Mouse (Mus musculus): Measurements from ENCODE around the gene Apol7e. TPM values are rescaled to one million over a fixed set of nuclear protein-coding genes. Genes with fewer than 3 reads are reported as not detected.
A peak's percentile ranks its signal among the peaks of the same experiment; 100 is the strongest.
"Not testable (repeated sequence)": the region's sequence is repeated elsewhere in the genome, so short reads cannot be mapped to it uniquely, and the experiment has no call there.

Apol7e gene
- 0.94 TPM in 1 of 2 replicates, not detected in the other for total RNA-seq (2015)
- total RNA-seq (2017), result 0.07 TPM in 1 of 2 replicates, not detected in the other

DNA sequence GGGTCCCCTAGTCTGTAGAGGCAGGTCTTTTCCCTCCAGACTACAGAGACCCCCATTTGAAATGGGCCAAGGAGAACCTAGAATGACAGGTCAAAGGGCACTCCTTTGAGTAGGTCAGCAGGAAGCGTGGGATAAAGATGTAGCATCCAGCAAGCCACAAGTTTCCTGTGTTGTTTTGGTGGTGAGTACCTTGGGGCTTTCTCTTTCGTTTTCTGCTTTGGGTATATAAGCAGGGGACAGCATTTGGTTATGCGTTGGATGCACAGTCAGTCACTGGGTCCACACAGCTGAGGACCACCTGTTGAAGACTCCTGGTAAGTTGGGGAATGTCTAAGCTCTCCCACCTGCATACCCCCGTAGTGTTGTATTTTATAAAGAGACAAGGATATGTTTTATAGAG is at the start of gene Apol7e:
Apol7e (plus strand) TSS at position 202 of the 400 bp plus-strand sequence.
- ATAC-seq (replicated peaks; ENCODE audit: poor library complexity), result 0 out of 2 replicates have a peak, but pooled peaks have one; percentile 23

DNA sequence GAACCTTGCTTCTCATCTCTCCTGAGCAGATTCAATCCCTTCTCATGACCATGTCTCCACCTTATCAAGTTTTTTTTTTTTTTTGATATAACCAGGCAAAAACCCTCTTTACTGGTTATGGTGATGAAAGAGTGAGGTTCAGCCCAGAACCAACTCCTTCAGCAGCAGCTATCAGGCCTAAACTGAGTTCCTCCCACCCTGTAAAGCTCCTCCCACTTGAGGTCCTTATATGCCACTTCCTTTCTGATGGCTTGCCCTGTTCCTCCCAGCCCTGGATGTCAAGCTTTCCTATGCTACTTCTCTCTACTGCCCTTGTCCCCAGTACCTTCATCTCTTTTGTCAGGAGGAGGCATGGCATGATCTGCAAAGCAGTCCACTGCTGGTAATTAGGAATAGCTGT is 47.5 kb upstream of the Apol7e start:
- ATAC-seq (replicated peaks; ENCODE audit: poor library complexity), result not testable (repeated sequence)

- not testable (repeated sequence) for ATAC-seq (replicated peaks; ENCODE audit: poor library complexity)
These were observed 38.9 kb upstream of the Apol7e start for GRCm38 (mm10) chr15:77659773-77660172.

GRCm38 (mm10) chr15:77661841-77662240 is 36.8 kb upstream of the Apol7e start:
- not testable (repeated sequence) for ATAC-seq (replicated peaks; ENCODE audit: poor library complexity)

GRCm38 (mm10) chr15:77674081-77674480 is 24.6 kb upstream of the Apol7e start:
- ATAC-seq (replicated peaks; ENCODE audit: poor library complexity), result not testable (repeated sequence)

DNA sequence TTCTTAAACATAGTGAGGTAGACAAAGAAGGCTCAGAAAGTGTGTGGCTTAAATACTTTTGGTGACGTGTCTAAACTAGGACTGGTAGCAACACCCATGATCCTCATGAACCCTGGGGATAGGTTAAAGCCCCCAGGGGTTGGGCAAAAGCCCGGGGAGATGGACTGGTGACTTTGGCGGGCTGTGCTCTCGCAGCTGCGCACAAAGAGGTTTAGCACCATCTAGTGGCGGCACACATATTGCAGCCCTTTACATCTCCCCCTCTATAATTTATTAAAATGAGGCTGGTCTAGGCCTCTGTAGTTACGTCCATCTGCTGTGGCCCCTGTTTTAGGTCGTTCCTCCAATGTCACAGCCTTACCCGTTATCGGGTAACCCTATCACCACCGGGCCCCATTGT is 14.7 kb upstream of the Apol7e start:
- not testable (repeated sequence) for ATAC-seq (replicated peaks; ENCODE audit: poor library complexity)

DNA sequence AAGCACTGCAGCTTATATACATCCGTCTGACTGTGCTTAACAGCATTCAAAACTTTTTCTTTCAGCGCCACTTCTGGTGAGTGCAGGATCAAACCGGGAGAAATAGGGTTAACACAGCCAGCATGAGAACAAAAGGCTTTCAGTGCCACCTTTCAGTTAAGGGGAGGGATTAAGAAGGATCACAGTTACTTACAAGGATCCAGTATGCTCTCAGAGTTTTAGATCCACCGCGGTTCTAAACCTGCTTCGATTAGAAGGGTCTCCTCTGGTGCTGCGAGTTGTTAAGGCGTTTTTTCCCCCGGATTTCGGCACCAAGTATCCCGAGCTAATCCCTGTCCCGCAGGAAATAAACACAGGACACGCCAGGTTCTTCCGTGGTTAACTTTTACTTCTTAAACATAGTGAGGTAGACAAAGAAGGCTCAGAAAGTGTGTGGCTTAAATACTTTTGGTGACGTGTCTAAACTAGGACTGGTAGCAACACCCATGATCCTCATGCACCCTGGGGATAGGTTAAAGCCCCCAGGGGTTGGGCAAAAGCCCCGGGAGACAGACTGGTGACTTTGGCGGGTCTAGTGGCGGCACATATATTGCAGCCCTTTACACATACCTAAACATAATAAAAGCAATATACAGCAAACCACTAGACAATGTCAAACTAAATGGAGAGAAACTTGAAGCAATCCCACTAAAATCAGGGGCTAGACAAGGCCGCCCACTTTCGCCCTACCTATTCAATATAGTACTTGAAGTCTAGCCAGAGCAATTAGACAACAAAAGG is 6.9 kb upstream of the Apol7e start:
- ATAC-seq (replicated peaks; ENCODE audit: poor library complexity), result not testable (repeated sequence)

GRCm38 (mm10) chr15:77694687-77695295 is 3.9 kb upstream of the Apol7e start:
- ATAC-seq (replicated peaks; ENCODE audit: poor library complexity), result 0 out of 2 replicates have a peak, but pooled peaks have one; percentile 60

DNA sequence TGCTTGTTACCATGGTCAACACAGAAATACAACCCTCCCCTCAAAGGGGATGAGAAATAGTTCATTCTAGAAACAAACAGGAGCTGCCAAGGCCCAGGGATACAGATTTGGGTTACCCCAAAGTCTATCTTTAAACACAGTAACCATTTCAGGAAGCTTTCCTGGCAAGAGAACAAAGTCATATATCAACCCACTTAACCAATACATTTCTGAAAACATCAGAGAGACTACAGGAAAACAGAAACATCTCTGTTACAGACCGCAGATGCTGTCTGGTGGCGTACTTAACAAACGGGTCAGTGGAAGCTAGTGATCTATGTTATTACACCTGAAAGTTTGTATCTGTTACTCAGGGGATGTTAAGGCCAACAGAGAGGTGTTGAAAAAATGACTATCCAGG is 6.6 kb downstream of the Apol7e start:
- not testable (repeated sequence) for ATAC-seq (replicated peaks; ENCODE audit: poor library complexity)

DNA sequence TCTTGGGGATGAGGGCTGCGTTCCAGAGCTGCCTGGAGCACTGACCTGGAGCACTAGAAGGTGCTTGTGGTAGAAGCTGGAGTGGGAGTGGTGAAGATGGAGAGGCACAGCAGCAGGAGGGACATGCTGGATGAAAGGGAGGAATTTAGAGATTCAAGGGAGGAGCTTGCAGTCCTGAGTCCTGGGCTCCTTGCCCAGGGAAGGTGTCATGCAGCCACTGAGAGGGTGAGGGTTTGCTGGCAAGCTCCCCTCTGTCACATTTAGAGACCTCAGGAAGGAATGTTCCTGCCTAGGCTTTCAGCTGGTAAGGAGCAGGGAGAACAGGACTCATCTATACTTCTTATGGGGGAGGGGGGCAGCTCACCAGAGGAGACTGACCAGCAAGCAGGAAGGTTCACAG is 10.3 kb downstream of the Apol7e start:
- ATAC-seq (replicated peaks; ENCODE audit: poor library complexity), result not testable (repeated sequence)

DNA sequence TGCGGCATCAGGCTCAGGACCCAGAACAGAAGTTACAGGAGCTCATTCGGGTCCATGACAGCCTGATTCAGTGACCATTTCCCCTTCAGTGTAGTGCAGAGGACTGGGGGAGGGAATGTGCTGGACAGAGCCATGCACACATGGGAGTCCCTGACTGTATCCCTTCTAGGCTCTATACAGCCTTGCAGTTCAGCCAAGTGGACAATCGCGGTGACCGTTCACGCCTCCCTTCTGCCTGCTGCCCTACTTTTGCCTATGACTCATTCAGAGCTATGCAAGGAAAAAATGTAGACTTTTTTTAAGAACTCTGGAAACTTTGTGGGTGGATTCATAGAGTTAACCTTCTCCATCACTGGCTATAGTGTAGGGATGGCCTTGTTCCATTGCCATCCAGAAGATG is 19.6 kb downstream of the Apol7e start:
- ATAC-seq (replicated peaks; ENCODE audit: poor library complexity), result not testable (repeated sequence)

- ATAC-seq (replicated peaks; ENCODE audit: poor library complexity), result not testable (repeated sequence)
These were observed 22.9 kb downstream of the Apol7e start for GRCm38 (mm10) chr15:77721509-77721908.

GRCm38 (mm10) chr15:77724208-77724911 is 25.7 kb downstream of the Apol7e start:
- ATAC-seq (replicated peaks; ENCODE audit: poor library complexity), result peak; percentile 63

DNA sequence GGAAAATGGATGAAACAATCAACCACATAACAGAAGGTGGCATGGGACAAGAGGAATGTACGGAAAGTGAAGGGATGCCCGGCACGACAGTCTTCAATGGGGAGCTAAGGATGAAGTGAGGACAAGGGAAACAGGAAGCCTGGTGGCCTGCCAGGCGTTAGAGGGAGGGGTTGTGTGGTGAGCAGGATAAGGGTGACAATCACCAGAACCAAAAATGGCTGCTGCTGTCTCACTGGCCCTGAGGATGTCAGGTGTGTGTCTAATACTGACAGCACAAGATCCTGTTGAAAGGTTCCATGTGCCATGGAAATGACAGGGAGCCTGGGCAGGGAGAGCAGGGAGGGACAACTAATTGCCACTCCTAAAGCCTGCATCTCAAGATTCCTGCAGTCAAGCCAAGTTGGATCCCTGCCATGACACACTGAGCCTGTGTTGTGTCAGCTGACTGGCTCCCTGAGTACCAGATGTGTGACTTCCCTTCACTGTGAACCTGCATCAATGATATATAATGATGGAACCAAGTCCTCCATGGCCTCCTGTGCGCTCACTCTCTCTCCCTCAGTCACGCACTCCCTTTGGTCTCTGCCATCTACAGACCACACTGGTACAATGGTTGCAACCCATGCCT is 26.9 kb downstream of the Apol7e start:
- not testable (repeated sequence) for ATAC-seq (replicated peaks; ENCODE audit: poor library complexity)

DNA sequence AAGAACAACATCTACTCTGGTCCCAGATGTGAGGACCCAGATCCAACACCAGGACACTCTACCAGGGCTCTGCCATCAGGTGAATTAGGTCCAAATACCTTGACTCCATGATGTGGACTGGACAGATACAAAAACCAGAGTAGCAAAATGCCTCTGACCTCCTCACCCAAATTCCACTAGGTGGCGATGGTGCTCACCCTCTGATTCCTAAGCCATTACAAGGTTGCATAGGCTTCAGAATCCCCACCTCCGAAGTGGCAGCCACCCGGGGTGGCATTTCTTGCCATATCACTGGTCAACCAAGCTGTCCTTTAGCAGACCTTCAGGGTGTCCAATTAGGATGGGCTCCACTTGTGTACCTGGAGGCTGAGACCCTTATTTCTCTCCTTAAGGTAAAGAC is 28.5 kb downstream of the Apol7e start:
- ATAC-seq (replicated peaks; ENCODE audit: poor library complexity), result peak; percentile 73

DNA sequence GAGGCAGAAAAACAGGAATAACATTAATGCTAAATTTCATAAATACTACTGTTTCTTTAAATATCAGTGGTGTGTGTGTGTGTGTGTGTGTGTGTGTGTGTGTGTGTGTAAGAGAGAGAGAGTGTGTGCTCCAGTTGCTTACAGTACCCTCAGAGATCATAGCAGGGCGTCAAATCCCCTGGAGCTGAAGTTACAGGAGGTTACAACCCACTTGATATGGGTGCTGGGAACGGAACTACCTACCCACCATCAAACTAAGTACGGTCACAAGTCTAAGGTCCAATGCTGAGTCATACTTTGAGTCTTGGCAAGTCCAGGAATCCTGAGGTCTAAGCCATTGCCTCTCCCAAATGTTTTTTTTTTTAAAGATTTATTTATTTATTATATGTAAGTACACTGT is 29.1 kb downstream of the Apol7e start:
- ATAC-seq (replicated peaks; ENCODE audit: poor library complexity), result not testable (repeated sequence)

DNA sequence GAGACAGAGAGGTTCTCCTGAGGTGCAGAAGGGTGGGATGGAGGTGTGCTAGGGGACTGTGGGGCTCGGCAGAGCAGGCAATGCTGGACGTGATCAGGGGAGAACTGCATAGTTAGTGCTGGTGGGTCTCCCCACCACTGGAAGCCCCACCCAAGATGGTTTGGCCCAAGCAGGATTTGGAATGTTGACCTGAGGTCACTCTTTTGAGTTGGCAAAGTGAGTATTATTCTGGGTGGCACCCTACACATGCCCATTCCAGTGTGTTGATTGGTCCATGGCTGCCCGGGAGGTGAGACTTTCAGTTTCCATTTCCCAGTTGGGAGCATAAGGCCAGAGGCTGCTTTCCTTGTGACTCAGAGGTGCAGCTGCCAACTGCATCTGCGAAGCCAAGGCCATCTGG is 30.1 kb downstream of the Apol7e start, which contains the start of gene Apol9b:
Apol9b (plus strand) TSS at position 301 of the 400 bp plus-strand sequence.
- ATAC-seq (replicated peaks; ENCODE audit: poor library complexity), result not testable (repeated sequence)

DNA sequence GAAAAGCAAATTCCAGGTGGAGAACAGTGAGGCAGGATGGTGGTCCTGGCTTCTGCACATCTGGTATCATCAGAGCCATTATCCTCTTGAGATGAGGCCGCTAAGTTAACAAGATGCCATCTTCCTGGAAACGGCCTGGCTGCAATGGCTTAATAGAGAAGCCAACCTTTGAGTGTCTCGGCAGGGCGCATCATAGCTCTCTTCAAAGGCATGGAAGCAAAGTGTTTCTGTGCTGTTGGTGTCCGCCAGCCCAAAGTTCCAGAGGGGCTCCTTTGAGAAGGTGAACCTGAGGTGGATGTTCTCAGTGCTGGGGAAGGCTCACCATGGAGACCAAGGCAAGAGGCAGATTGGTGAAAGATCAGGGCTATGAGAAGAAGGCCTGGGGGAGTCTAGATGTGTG is 32.9 kb downstream of the Apol7e start:
- ATAC-seq (replicated peaks; ENCODE audit: poor library complexity), result no peak

DNA sequence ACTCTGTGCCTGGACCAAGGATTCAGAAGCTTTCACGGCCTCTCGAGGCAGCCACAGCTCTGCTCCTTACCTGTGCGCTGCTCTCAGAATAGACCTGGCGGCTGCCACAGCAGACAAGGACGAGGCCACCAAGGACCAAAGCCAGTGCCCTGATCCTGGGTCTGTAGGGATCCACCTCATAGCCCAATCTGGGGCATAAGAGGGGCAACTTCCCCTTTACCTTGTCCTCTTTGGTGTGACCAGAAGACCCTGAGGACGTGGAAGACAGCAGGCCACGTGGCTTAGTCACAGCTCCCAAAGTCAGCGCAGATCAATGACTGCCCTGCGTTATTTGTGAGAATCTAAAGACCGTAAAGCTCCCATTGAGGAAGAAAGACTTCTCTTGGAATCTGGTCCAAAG is 34.2 kb downstream of the Apol7e start:
- not testable (repeated sequence) for ATAC-seq (replicated peaks; ENCODE audit: poor library complexity)

DNA sequence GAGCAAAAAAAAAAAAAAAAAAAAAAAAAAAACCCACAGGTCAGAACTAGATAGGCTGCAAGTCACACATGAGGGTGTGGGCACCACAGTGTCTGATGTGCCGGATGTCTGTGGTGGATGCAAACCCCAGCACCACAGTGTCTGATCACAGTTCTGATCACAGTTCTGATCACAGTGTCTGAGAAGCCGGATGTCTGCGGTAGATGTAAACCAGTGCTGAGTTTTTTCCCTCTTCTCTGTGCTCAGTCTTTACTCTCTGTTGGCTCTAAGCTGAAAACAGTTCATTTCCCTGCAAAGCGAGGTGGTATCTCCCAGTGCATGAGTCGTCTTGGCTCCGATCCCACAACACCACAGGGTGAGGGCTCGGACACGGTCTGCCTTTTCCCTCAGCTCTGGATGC is 34.7 kb downstream of the Apol7e start:
- ATAC-seq (replicated peaks; ENCODE audit: poor library complexity), result peak; percentile 70

DNA sequence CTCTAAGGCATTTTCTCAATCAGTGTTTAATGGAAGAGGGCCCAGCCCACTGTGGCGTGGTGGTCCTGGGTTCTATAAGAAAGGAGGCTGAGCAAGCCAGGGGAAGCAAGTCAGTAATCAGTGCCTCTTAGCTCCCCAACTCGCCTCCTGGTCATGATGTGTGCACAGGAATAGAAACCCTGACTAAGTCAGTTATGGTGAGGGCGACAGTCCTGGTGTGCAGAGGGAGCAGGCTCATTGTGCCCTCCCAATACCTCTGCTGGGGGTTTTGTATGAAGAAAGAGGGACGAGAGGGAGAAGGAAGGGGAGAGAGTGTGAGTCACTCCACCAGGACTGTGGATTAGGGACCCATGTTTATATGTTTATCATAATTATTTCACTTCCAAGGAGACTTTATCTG is 35.2 kb downstream of the Apol7e start:
- ATAC-seq (replicated peaks; ENCODE audit: poor library complexity), result not testable (repeated sequence)

Data from megakaryocyte progenitor cell, adult 5-6 weeks (primary cell).